Mouse (Mus musculus) neural tube, embryonic 12.5 days (tissue): ENCODE results near the gene Ugcg. TPM values are rescaled to one million over a fixed set of nuclear protein-coding genes. Genes with fewer than 3 reads are reported as not detected.
"Not testable (repeated sequence)": the region's sequence is repeated elsewhere in the genome, so short reads cannot be mapped to it uniquely, and the experiment has no call there.

ENCODE experiments used
- ATAC-seq: fragments of 200-750 bp; cut with Nextera tagmentation; 2 replicates; pipeline ENCODE4 v1.8.0; 2017; ENCODE audit warnings: low read depth, mild to moderate bottlenecking, moderate TSS enrichment, moderate library complexity; ENCODE audit not compliant: low FRiP score
- H3K27ac ChIP-seq: fragments of 300-500 bp; sonication (generic); 2 replicates; pipeline ENCODE4 v1.5.1; 2016
- H3K27me3 ChIP-seq: fragments of 300-500 bp; sonication (generic); replicated peaks from 2 replicates; pipeline ENCODE4 v1.6.1; 2016; ENCODE audit warnings: mild to moderate bottlenecking
- H3K36me3 ChIP-seq: fragments of 300-500 bp; sonication (generic); 2 replicates; pipeline ENCODE4 v1.6.1; 2016; ENCODE audit warnings: mild to moderate bottlenecking
- H3K4me1 ChIP-seq: fragments of 300-500 bp; sonication (generic); 2 replicates; pipeline ENCODE4 v1.6.1; 2016
- H3K4me2 ChIP-seq: fragments of 300-500 bp; sonication (generic); replicated peaks from 2 replicates; pipeline ENCODE4 v1.6.1; 2016; ENCODE audit warnings: mild to moderate bottlenecking
- H3K4me3 ChIP-seq: fragments of 300-500 bp; sonication (generic); 2 replicates; pipeline ENCODE4 v1.5.1; 2016
- H3K9ac ChIP-seq: fragments of 300-500 bp; sonication (generic); 2 replicates; pipeline ENCODE4 v1.6.1; 2016; ENCODE audit warnings: mild to moderate bottlenecking
- H3K9me3 ChIP-seq: fragments of 300-500 bp; sonication (generic); 2 replicates; pipeline ENCODE4 v1.6.1; 2016; ENCODE audit warnings: mild to moderate bottlenecking
- WGBS: fragments of 180-500 bp; shearing (Covaris S2); methylation state at CpG from one replicate; pipeline ENCODE4 v1.1.7; 2016; 5-methylcytosine and 5-hydroxymethylcytosine counted together
- polyA plus RNA-seq: library from polyadenylated mRNA; unstranded; fragments of >200 nt; fragmentation: Nextera tagmentation; extraction: Ambion mirVana; gene quantifications from 2 replicates; pipeline ENCODE4 v1.2.1, GENCODE M21; 2016

Gene Ugcg
- polyA plus RNA-seq, 1 experiment from 2014 or later = 15.8 TPM

DNA sequence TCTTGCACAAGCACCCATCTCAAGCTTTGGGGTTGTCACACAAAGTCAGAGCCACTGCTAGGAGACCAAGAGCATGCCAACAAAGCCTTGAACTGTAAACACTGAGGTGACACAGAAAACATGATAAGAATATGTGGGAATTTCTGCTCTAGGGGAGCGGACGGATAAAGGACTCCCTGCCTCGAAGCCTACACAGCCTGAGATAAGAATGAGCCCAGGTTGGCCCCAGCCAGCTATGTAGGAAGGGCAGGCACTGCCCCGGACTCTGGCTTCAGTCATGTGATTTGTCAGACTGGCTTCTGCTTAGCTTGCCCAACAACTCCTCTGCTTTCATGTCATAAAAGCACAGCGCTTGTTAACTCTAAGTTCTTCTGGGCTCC, 64.0 kb downstream of the Ugcg start:
- 92% methylated on average over 5 of the region's 5 CpGs for WGBS
- H3K27ac ChIP-seq = no peak overlapping the region
- no peak overlapping the region for H3K9ac ChIP-seq

DNA sequence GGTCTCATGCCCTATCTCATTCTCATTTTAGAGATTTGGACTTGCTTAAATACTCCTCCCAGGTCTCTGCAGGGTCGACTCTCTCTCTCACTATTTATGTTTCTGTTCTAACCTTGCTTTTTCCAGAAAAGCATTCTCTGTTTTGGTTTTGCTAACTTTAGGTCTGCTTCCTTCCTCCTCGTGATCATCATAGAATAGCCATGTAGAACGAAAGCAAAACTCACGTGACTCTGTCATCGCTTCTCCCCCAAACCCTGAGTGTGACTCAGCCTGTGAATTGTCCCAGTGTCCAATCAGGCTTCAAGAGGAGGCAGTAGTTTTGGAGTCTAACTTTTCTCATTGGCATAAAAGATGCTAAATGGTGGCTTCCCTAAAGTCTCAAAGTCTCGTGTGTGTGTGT, 65.3 kb downstream of the Ugcg start:
- Histone ChIP-seq H3K27me3 (no peaks in the 10 kb centered on the region), H3K9ac (no peak overlapping the region), H3K4me3 (no peak overlapping the region), H3K4me2 (no peak overlapping the region), H3K4me1 (no peaks in the 10 kb centered on the region), H3K9me3 (no peaks in the 10 kb centered on the region), H3K27ac (no peak overlapping the region), H3K36me3 (no peaks in the 10 kb centered on the region)
- 90% methylated on average over 6 of the region's 6 CpGs for WGBS
- no peak for ATAC-seq

More for the DNA sequence above, 64.0 kb downstream of the Ugcg start:
- Histone ChIP-seq H3K4me3 (no peak overlapping the region), H3K9me3 (no peaks in the 10 kb centered on the region), H3K27me3 (no peaks in the 10 kb centered on the region), H3K4me1 (no peaks in the 10 kb centered on the region), H3K36me3 (no peaks in the 10 kb centered on the region), H3K4me2 (no peak overlapping the region)
- no peak for ATAC-seq

DNA sequence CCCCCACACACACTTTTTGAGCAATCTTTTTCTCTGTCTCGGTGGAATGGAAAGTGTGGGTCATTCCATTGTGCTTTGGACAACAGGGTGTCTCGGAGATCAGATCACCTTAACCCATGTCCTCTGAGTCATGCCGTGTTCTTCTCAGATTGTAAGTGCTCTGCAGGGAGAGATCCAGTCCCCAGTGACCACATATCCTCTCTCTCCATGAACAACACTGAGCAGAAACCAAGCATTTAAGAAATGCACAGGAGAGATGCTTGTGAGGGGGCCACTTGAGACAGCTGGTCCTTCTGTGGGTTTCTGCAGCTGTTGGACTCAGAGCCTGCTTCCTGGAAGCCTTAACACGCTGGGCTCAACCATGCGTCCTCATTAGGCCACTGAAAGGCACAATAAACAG, 66.9 kb downstream of the Ugcg start:
- no peaks in the 10 kb centered on the region for H3K36me3 ChIP-seq
- 84% methylated on average over 5 of the region's 5 CpGs for WGBS
- no peaks in the 10 kb centered on the region for H3K4me1 ChIP-seq
- no peaks in the 10 kb centered on the region for H3K9me3 ChIP-seq
- no peak overlapping the region for H3K9ac ChIP-seq
- H3K27me3 ChIP-seq = no peaks in the 10 kb centered on the region
- no peak overlapping the region for H3K27ac ChIP-seq
- no peak for ATAC-seq
- no peak overlapping the region for H3K4me2 ChIP-seq
- H3K4me3 ChIP-seq = no peak overlapping the region

DNA sequence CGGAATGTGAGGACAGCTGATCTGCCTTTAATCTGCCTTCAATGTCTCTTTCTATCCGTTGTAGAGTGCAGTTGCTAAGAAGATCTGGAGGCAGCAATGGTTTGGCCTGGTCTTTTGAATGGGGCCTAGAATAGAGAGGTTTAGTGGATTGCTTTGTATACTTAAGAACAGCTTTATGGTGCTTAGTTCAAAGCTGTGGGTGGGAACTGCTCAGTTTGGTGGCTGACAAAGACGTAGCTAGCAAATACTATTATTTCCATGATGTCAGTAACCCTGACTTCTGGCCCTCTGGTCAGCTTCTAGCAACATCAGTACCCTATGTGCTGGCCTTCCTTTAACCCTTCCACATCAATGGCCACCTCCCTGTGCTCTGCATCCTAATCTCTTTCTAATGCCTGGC, 68.8 kb downstream of the Ugcg start:
- no peaks in the 10 kb centered on the region for H3K9me3 ChIP-seq
- WGBS = 37% methylated on average over 3 of the region's 3 CpGs
- no peak overlapping the region for H3K27ac ChIP-seq
- no peaks in the 10 kb centered on the region for H3K4me1 ChIP-seq
- ATAC-seq = no peak
- no peak overlapping the region for H3K4me3 ChIP-seq
- no peaks in the 10 kb centered on the region for H3K27me3 ChIP-seq
- H3K4me2 ChIP-seq = no peak overlapping the region
- no peak overlapping the region for H3K9ac ChIP-seq
- H3K36me3 ChIP-seq = no peaks in the 10 kb centered on the region

DNA sequence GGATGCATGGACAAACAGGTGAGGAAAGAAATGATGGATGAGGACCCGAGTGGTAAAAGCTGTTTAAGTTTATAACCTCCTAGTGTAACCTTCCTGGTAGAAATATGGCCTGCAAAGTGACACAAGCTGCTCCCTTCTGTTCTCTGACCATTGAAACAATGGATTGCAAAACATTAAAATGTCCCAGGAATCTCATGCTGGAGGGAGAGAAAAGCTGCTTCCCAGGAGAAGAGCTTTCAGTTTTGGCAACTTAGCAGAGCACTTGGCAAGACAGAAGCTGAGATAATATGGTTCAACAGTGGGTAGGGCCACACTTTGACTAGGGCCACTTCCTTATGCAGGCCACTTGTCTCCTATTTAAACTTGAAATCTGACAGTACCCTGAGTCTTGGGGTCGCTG, 69.7 kb downstream of the Ugcg start:
- H3K4me1 ChIP-seq = no peaks in the 10 kb centered on the region
- H3K27me3 ChIP-seq = no peaks in the 10 kb centered on the region
- H3K9ac ChIP-seq = no peak overlapping the region
- no peaks in the 10 kb centered on the region for H3K36me3 ChIP-seq
- 85% methylated on average over 2 of the region's 2 CpGs for WGBS
- no peak for ATAC-seq
- no peaks in the 10 kb centered on the region for H3K9me3 ChIP-seq
- H3K4me3 ChIP-seq = no peak overlapping the region
- H3K4me2 ChIP-seq = no peak overlapping the region
- H3K27ac ChIP-seq = no peak overlapping the region

DNA sequence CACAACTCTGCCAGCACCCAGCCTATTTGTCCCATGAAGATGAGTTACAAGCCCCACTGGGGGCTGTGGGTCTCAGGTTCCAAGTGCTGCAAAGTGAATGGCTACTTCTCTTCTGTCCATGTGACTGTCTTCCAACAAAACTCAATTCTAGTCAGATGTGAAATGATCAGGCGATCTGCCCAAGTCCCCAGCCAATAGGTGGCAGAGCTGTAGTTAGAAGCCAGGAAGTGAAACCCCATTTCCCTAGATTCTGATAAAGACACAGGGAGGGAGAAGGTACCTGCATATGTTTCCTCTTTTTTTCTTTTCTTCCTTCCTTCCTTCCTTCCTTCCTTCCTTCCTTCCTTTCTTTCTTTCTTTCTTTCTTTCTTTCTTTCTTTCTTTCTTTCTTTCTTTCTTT, 70.7 kb downstream of the Ugcg start:
- Histone ChIP-seq H3K36me3 (no peaks in the 10 kb centered on the region), H3K4me3 (no peak overlapping the region), H3K4me1 (no peaks in the 10 kb centered on the region), H3K27ac (no peak overlapping the region), H3K9ac (no peak overlapping the region), H3K4me2 (no peak overlapping the region), H3K9me3 (no peaks in the 10 kb centered on the region), H3K27me3 (no peaks in the 10 kb centered on the region)
- no peak for ATAC-seq
- WGBS = 90% methylated on average over 1 of the region's 1 CpGs

DNA sequence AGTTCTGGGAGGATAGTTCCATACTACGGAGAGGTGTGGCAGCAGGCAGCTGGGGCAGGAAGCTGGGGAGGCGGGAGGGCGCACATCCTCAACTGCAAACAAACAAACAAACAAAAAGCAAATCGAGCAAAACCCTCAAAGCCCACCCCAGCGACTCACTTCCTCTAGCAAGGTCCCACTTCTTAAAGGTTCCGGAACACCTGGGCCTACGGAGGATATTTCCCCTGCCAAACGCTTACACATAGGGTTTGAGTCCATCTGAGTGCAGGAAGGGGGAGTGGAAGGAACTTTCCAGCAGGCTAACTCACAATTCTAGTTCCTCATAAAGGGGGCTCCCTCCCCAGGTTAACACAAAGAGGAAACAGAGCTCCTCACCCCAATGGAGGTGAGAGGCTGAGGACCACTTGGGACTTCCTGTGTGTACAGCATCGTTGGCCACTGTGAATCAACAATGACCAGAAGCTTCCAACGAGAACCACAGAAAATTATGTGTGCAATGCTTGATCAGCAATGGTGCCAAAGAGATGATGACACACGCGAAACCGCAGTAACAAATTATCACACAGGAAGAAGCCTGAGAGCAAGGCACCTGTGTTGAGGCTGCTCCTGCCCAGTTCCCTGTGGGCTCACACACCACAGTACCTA, 71.9 kb downstream of the Ugcg start:
- Histone ChIP-seq H3K9me3 (no peaks in the 10 kb centered on the region), H3K4me2 (no peak overlapping the region), H3K36me3 (no peaks in the 10 kb centered on the region), H3K27ac (no peak overlapping the region), H3K27me3 (no peaks in the 10 kb centered on the region), H3K9ac (no peak overlapping the region), H3K4me1 (no peaks in the 10 kb centered on the region), H3K4me3 (no peak overlapping the region)
- ATAC-seq = no peak
- WGBS = 89% methylated on average over 13 of the region's 13 CpGs

DNA sequence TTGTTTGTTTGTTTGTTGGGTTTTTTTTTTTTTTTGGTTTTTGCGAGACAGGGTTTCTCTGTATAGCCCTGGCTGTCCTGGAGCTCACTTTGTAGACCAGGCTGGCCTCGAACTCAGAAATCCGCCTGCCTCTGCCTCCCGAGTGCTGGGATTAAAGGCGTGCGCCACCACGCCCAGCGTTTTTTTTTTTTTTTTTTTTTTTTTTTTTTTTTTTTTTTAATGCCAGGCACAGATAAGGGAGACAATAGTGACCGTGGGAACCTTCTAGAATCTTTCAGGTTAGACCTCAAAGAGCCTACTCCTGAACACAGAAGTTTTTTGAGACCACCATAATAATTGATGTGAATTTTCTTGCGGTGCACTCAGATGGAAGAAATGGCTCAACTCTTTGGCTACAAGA, 72.5 kb downstream of the Ugcg start:
- H3K4me1 ChIP-seq, H3K9me3 ChIP-seq, H3K4me3 ChIP-seq, H3K36me3 ChIP-seq, H3K9ac ChIP-seq, H3K27me3 ChIP-seq, H3K27ac ChIP-seq, H3K4me2 ChIP-seq, ATAC-seq: not testable (repeated sequence)
- WGBS = 90% methylated on average over 3 of the region's 10 CpGs

DNA sequence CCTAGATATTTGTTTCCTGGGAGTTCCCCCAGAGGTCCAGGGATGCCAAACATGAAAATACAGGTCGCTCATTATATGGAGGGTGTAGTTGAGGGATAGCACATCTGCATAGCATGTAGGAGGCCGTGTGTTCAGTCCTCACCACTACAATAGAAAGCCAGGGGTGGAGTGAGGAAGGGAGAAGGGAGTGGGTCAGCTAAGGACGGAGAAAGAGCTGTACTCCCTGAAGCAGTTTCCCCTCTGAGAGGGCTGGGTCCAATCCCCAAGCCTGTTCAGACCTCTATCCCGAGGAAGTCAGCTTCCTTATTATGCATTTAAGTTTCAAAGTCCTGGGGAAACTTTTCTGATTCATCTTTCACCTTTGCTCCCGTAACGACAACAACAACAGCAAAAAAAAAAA, 73.1 kb downstream of the Ugcg start:
- H3K9me3 ChIP-seq = no peaks in the 10 kb centered on the region
- no peaks in the 10 kb centered on the region for H3K36me3 ChIP-seq
- no peaks in the 10 kb centered on the region for H3K27me3 ChIP-seq
- no peaks in the 10 kb centered on the region for H3K4me1 ChIP-seq
- no peak for ATAC-seq
- H3K4me3 ChIP-seq = no peak overlapping the region
- no peak overlapping the region for H3K27ac ChIP-seq
- 80% methylated on average over 6 of the region's 6 CpGs for WGBS
- H3K4me2 ChIP-seq = no peak overlapping the region
- no peak overlapping the region for H3K9ac ChIP-seq

DNA sequence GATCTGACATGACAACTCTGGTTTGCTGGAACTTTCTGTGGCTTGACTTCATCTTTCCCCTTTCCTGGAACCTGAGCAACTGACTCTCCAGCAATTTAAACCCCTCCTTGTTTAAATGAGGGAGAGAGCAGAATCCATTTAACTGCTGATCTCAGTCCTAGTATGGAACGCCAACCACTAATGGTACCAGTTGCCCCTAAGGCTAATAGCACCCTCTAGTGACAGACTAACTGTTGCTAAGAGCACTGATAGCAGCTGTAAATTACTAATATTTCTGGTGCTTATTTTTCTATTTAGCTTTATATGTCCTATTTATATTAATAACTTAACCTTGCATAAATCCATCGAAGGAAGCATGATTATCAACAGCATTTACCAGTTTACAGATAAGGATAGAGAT, 74.4 kb downstream of the Ugcg start:
- no peaks in the 10 kb centered on the region for H3K4me1 ChIP-seq
- H3K9me3 ChIP-seq = no peaks in the 10 kb centered on the region
- no peak overlapping the region for H3K4me3 ChIP-seq
- H3K36me3 ChIP-seq = no peaks in the 10 kb centered on the region
- WGBS = 95% methylated on average over 2 of the region's 2 CpGs
- H3K27me3 ChIP-seq = no peaks in the 10 kb centered on the region
- no peak overlapping the region for H3K4me2 ChIP-seq
- no peak overlapping the region for H3K27ac ChIP-seq
- no peak for ATAC-seq
- no peak overlapping the region for H3K9ac ChIP-seq

DNA sequence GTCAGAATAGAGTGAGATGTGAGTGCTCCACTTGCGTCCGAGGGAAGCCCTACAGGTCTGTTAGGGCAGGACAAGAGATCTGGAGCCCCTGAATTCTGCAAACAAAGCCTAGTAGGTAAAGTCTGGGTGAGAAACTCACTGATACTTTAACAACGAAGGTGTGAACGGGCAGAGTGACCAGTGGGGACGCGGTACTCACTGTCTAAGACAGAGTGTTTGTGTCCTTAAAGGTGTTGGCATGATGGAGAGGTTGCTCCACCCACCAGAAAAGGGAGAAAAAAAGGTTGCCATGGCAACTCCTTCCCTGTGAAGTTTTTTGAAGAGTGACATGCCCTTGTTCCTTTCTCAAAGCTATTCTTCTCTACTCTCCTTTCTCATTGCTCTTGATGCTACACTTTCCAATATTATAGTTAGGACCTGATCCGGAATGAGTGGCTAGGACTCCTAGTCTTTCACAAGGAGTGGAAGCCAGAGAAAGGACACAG, 75.6 kb downstream of the Ugcg start:
- WGBS = 84% methylated on average over 7 of the region's 7 CpGs
- no peak overlapping the region for H3K4me3 ChIP-seq
- H3K9ac ChIP-seq = no peak overlapping the region
- no peak for ATAC-seq
- H3K4me2 ChIP-seq = no peak overlapping the region
- no peak overlapping the region for H3K27ac ChIP-seq
- H3K27me3 ChIP-seq = no peaks in the 10 kb centered on the region
- H3K4me1 ChIP-seq = no peaks in the 10 kb centered on the region
- H3K9me3 ChIP-seq = no peaks in the 10 kb centered on the region
- no peaks in the 10 kb centered on the region for H3K36me3 ChIP-seq

DNA sequence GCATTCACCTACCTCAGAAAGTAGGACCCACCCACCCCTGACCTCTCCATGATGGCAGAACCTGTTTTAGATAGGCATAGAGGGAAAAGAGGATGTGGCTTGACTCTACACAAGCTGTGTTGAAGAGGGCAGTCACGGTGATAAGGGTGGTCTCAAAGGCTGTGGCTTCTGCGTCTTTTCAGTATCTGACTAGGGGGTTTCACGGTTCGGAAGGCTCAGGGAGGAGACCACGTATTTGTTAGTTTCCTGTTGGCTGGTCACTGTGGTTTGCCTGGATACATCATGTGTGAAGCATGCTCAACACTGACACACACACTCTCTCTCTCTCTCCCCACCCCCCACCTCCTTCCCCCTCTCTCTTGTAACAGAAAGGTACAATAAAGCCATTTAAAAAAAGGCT, 76.1 kb downstream of the Ugcg start:
- Histone ChIP-seq H3K27me3 (no peaks in the 10 kb centered on the region), H3K9me3 (no peaks in the 10 kb centered on the region), H3K36me3 (no peaks in the 10 kb centered on the region), H3K4me3 (no peak overlapping the region), H3K9ac (no peak overlapping the region), H3K27ac (no peak overlapping the region), H3K4me1 (no peaks in the 10 kb centered on the region), H3K4me2 (no peak overlapping the region)
- WGBS = 89% methylated on average over 5 of the region's 5 CpGs
- no peak for ATAC-seq

DNA sequence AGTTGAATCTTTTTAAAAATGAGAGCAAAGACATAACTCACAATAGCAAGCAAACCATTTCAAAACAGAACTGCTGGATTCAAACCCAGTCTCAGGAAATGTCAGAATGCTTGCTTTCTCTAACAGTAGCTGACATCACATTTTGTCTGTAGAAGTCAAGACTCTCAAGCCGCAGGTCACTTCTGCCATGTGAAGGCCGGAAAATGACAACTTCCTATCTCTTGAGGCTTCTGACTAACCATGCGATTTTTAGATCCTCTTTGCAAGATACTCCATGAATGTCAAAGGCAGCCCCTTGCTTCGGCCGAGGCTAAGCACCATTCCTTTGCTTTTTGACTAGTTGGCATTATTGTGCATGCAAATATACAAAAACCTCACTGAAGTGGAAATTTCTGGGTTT, 76.6 kb downstream of the Ugcg start:
- Histone ChIP-seq H3K4me3 (no peak overlapping the region), H3K9me3 (no peaks in the 10 kb centered on the region), H3K4me1 (no peaks in the 10 kb centered on the region), H3K4me2 (no peak overlapping the region), H3K27me3 (no peaks in the 10 kb centered on the region), H3K36me3 (no peaks in the 10 kb centered on the region), H3K27ac (no peak overlapping the region), H3K9ac (no peak overlapping the region)
- ATAC-seq = no peak
- WGBS = 89% methylated on average over 5 of the region's 5 CpGs
